Mouse (Mus musculus) neural tube, embryonic 14.5 days (tissue): ENCODE measurements around the gene Mthfd1. TPM values are rescaled to one million over a fixed set of nuclear protein-coding genes. Genes with fewer than 3 reads are reported as not detected.

Experiments
- ATAC-seq: fragments of 200-750 bp; cut with Nextera tagmentation; 2 replicates; pipeline ENCODE4 v1.8.0; 2017; ENCODE audit warnings: low read depth, mild to moderate bottlenecking, moderate TSS enrichment, moderate library complexity
- H3K27ac ChIP-seq: fragments of 300-500 bp; sonication (generic); 2 replicates; pipeline ENCODE4 v1.5.1; 2014; ENCODE audit warnings: low read depth, mild to moderate bottlenecking, control low read depth, low read length, moderate library complexity, mixed read lengths
- H3K27me3 ChIP-seq: fragments of 300-500 bp; sonication (generic); 2 replicates; pipeline ENCODE4 v1.6.1; 2014; ENCODE audit warnings: low read length; ENCODE audit not compliant: control insufficient read depth, insufficient read depth
- H3K36me3 ChIP-seq: fragments of 300-500 bp; sonication (generic); 2 replicates; pipeline ENCODE4 v1.6.1; 2014; ENCODE audit warnings: low read length, mixed read lengths; ENCODE audit not compliant: control insufficient read depth, insufficient read depth
- H3K4me1 ChIP-seq: fragments of 300-500 bp; sonication (generic); 2 replicates; pipeline ENCODE4 v1.6.1; 2014; ENCODE audit warnings: low read length; ENCODE audit not compliant: control insufficient read depth, insufficient read depth
- H3K4me2 ChIP-seq: fragments of 300-500 bp; sonication (generic); 2 replicates; pipeline ENCODE4 v1.6.1; 2014; ENCODE audit warnings: mild to moderate bottlenecking, low read depth, low read length, control low read depth
- H3K4me3 ChIP-seq: fragments of 300-500 bp; sonication (generic); 2 replicates; pipeline ENCODE4 v1.5.1; 2014; ENCODE audit warnings: low read depth, low read length, control low read depth, mixed read lengths
- H3K9ac ChIP-seq: fragments of 300-500 bp; sonication (generic); replicated peaks from 2 replicates; pipeline ENCODE4 v1.6.1; 2014; ENCODE audit warnings: low read depth, mild to moderate bottlenecking, control low read depth, low read length, mixed read lengths
- H3K9me3 ChIP-seq: fragments of 300-500 bp; sonication (generic); 2 replicates; pipeline ENCODE4 v1.6.1; 2016; ENCODE audit warnings: low read length; ENCODE audit not compliant: control insufficient read depth
- WGBS: fragments of 180-500 bp; shearing (Covaris S2); extraction: QIAGEN DNeasy Blood & Tissue Kit; methylation state at CpG from one replicate; pipeline ENCODE4 v1.1.7; 2014; 5-methylcytosine and 5-hydroxymethylcytosine counted together
- polyA plus RNA-seq: library from polyadenylated mRNA; unstranded; fragments of >200 nt; fragmentation: Nextera tagmentation; extraction: Ambion mirVana; gene quantifications from 2 replicates; pipeline ENCODE4 v1.2.1, GENCODE M21; 2014

Mthfd1 gene
- polyA plus RNA-seq, 1 experiment from 2014 or later, result 26.8 TPM

GRCm38 (mm10) chr12:76336111-76336965, 81.2 kb downstream of the Mthfd1 start:
- WGBS, result 87% methylated on average over 17 of the region's 17 CpGs
- no peaks in the 10 kb centered on the region for H3K9me3 ChIP-seq
- H3K27ac ChIP-seq, result no peak overlapping the region
- H3K4me2 ChIP-seq, result no peak overlapping the region
- H3K4me3 ChIP-seq, result no peak overlapping the region
- H3K36me3 ChIP-seq, result no peaks in the 10 kb centered on the region
- H3K27me3 ChIP-seq, result no peaks in the 10 kb centered on the region
- no peak for ATAC-seq
- no peaks in the 10 kb centered on the region for H3K4me1 ChIP-seq
- no peak overlapping the region for H3K9ac ChIP-seq

DNA sequence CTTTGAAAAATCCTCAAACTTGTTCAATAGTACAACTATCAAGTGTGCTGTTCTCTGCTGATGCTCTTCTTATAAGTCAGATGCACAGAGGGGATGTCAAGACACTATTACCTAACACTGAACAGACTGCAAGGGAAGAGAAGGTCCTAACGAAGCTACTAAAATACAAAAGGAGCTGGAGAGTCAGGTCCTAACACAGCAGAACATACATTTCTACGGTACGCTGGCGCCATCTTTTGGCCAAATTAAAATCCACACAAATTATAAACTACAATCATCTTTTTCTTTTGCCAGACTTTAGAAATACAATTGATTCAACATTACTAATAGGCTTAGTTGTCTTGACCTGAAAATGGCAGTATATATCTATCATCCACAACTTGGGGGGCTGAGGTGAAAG, 86.0 kb downstream of the Mthfd1 start:
- Histone ChIP-seq H3K4me2 (no peak overlapping the region), H3K9ac (no peak overlapping the region), H3K4me1 (no peaks in the 10 kb centered on the region), H3K4me3 (no peak overlapping the region), H3K27ac (no peak overlapping the region), H3K36me3 (no peaks in the 10 kb centered on the region), H3K27me3 (no peaks in the 10 kb centered on the region), H3K9me3 (no peaks in the 10 kb centered on the region)
- peak; percentile 56; the same call in 1 of the 2 replicates for ATAC-seq
- WGBS, result 4% methylated on average over 4 of the region's 4 CpGs

DNA sequence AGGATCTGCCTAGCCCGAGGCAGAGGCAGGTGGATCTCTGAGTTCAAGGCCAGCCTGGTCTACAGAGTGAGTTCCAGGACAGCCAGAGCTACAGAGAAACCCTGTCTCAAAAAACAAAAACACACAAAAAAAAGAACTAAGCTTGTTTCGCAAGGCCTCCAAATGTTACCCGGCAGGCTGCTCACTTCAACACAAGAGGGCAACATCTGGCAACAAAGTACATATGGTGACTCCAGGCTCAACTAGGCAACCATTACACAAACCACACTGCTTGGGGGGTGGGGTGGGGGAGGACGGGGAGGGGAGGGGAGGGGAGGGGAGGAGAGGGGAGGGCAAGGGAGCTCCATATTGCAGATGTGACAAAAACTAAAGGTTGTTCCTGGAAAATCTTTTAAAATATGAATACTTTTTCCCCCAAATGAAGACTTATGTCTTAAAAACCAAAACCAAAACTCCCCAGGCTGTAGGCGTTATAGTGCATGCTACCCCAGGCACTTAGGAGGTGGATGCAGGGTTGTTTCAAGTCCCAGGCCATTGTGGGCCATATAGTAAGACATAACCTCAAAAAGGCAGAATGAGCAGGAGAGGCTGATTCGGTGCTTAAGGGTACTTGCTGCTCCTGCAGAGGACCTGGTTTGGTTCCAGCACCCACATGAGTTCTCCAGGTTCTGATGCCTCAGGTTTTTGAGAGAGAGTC, 90.8 kb downstream of the Mthfd1 start:
- no peak overlapping the region for H3K9ac ChIP-seq
- H3K27me3 ChIP-seq, result no peaks in the 10 kb centered on the region
- peaks cover 10% of the 10 kb centered on the region; the same call in 1 of the 2 replicates for H3K36me3 ChIP-seq
- no peak for ATAC-seq
- H3K4me3 ChIP-seq, result no peak overlapping the region
- WGBS, result 77% methylated on average over 6 of the region's 6 CpGs
- no peaks in the 10 kb centered on the region for H3K9me3 ChIP-seq
- no peaks in the 10 kb centered on the region for H3K4me1 ChIP-seq
- H3K4me2 ChIP-seq, result no peak overlapping the region
- no peak overlapping the region for H3K27ac ChIP-seq

DNA sequence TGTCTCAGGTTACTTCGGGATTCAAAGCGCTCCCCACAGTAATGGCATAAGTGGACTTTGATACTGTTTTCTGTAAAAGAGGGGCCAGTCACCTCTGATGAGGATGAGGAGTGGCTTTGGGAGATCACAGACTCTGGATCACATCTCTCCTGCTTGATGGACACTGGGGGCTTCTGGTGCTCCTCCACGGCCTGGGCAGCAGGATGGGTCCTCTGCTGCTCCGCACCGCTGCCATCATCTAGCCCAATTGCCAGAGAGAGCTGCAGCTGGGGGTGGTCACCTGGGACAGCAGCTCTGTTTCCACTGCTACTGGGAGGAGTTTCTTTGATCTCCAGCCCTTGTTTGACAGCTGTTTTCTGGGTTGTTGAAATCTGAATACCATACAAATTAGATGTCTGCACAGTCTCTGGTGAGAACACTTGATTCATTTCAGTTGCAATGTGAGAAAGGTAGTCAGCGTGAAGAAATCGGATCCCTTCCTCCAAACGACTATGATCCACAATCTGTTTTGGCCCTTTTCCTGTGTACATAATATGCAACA, 94.7 kb downstream of the Mthfd1 start:
- Histone ChIP-seq H3K9ac (no peak overlapping the region), H3K27me3 (no peaks in the 10 kb centered on the region), H3K36me3 (peaks cover 10% of the 10 kb centered on the region; the same call in 1 of the 2 replicates), H3K4me3 (no peak overlapping the region), H3K4me1 (no peaks in the 10 kb centered on the region), H3K27ac (no peak overlapping the region), H3K4me2 (no peak overlapping the region), H3K9me3 (no peaks in the 10 kb centered on the region)
- WGBS, result 83% methylated on average over 8 of the region's 8 CpGs
- ATAC-seq, result no peak

- 28% methylated on average over 1 of the region's 1 CpGs for WGBS
- H3K4me2 ChIP-seq, result no peak overlapping the region
- H3K27ac ChIP-seq, result no peak overlapping the region
- H3K4me3 ChIP-seq, result no peak overlapping the region
- ATAC-seq, result no peak
- H3K36me3 ChIP-seq, result no peaks in the 10 kb centered on the region
- H3K9me3 ChIP-seq, result no peaks in the 10 kb centered on the region
- H3K4me1 ChIP-seq, result no peaks in the 10 kb centered on the region
- no peaks in the 10 kb centered on the region for H3K27me3 ChIP-seq
- no peak overlapping the region for H3K9ac ChIP-seq
These were observed 105.8 kb downstream of the Mthfd1 start for GRCm38 (mm10) chr12:76360868-76361267.

- no peak for ATAC-seq
- 65% methylated on average over 9 of the region's 9 CpGs for WGBS
- no peak overlapping the region for H3K4me3 ChIP-seq
- H3K9me3 ChIP-seq, result no peaks in the 10 kb centered on the region
- H3K4me1 ChIP-seq, result no peaks in the 10 kb centered on the region
- no peaks in the 10 kb centered on the region for H3K27me3 ChIP-seq
- H3K27ac ChIP-seq, result no peak overlapping the region
- no peak overlapping the region for H3K9ac ChIP-seq
- no peaks in the 10 kb centered on the region for H3K36me3 ChIP-seq
- no peak overlapping the region for H3K4me2 ChIP-seq
These were observed 106.6 kb downstream of the Mthfd1 start for GRCm38 (mm10) chr12:76361405-76362302.

GRCm38 (mm10) chr12:76362303-76362676, 107.2 kb downstream of the Mthfd1 start:
- H3K27ac ChIP-seq, result no peak overlapping the region
- H3K9me3 ChIP-seq, result no peaks in the 10 kb centered on the region
- ATAC-seq, result no peak
- peaks cover 5% of the 10 kb centered on the region; the same call in 1 of the 2 replicates for H3K4me1 ChIP-seq
- H3K4me2 ChIP-seq, result no peak overlapping the region
- no peak overlapping the region for H3K9ac ChIP-seq
- no peaks in the 10 kb centered on the region for H3K27me3 ChIP-seq
- no peaks in the 10 kb centered on the region for H3K36me3 ChIP-seq
- H3K4me3 ChIP-seq, result no peak overlapping the region
- 88% methylated on average over 9 of the region's 9 CpGs for WGBS

- H3K36me3 ChIP-seq, result no peaks in the 10 kb centered on the region
- peaks cover 19% of the 10 kb centered on the region for H3K4me1 ChIP-seq
- H3K9ac ChIP-seq, result no peak overlapping the region
- no peak overlapping the region for H3K4me2 ChIP-seq
- ATAC-seq, result no peak
- WGBS, result 86% methylated on average over 3 of the region's 3 CpGs
- no peak overlapping the region for H3K27ac ChIP-seq
- no peaks in the 10 kb centered on the region for H3K9me3 ChIP-seq
- no peaks in the 10 kb centered on the region for H3K27me3 ChIP-seq
- no peak overlapping the region for H3K4me3 ChIP-seq
These were observed 111.2 kb downstream of the Mthfd1 start for GRCm38 (mm10) chr12:76366276-76366675.
